Comparison of ENCODE assay signal across 21 mouse cellular contexts in the genomic region with DNA sequence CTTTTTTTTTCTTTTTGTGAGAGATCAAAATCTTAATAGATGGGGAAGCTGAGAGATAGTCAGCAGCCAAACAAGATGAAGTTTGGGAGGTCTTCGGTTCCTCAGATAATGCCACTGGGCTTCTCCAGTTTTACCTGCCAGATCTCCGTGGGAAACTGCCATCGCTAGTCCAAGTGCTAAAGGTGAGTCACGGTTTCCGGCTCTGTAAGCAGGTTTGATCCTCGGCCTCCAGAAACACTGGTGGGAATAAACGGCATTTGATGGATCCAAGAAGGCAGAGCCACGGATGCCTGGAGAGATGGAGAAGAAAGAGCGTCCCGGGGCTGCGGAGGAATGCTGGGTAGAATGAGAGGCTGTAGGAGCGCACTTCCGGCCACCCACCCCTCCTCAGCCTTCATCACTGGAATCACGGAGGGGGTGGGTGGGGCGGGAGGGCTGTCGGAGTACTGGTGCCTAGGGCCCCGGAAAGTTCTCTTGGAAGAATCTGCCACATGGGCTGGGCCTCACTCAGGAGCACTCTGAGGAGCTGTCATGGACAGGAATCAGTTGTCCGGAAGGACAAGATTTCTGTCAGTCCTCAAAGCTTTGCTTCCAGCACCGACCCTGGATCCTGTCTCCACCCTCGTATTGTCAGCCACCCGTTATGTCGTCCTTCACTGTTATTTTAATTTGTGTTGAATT. TPM values are rescaled to one million over a fixed set of nuclear protein-coding genes. Genes with fewer than 3 reads are reported as not detected.
DNase-seq lines count a peak whose midpoint lies in the region; ATAC-seq and TF ChIP-seq lines count a peak whose summit lies in the region.
"Had no signal": no experiment of that assay in that cellular context is flagged by ENCODE, and none has a peak within 500 bp of the region (broad histone marks: within the 10 kb centered on the region; RNA-seq: fewer than 3 reads in every experiment).

No protein-coding gene starts in this region.

- peak overlapping the region; percentile 29; the same call in 1 of the 2 replicates for H3K4me2 ChIP-seq in lung, embryonic 16.5 days (ENCODE audit: low read depth, low read length)
- H3K4me2 ChIP-seq: embryonic facial prominence, embryonic 13.5 days; forebrain, embryonic 12.5 days; hindbrain, embryonic 12.5 days had no signal

- peak; percentile 47 to 57 for DNase-seq in cerebellum, adult 18-20 months
- DNase-seq in cerebellum, adult 8-10 months, result no peak
- DNase-seq in lung, adult 18-20 months, result no peak
- peak; percentile 19 for DNase-seq in lung, postnatal 14 days
- no peak for DNase-seq in left cerebral cortex, adult 11 months (ENCODE audit: low spot score)
- DNase-seq: adrenal gland, postnatal 14 days; B cell, adult 2 months; cerebellum, adult 9-11 months; gastrocnemius, postnatal 10 days; heart, adult 18-20 months; heart, postnatal 10 days; heart, postnatal 4 days had no signal

- no peaks in the 10 kb centered on the region for H3K4me1 ChIP-seq in lung, embryonic 16.5 days (replicated peaks; ENCODE audit: control insufficient read depth, insufficient read depth, low read length)
- peaks cover 2% of the 10 kb centered on the region for H3K4me1 ChIP-seq in ES-Bruce4 (ENCODE audit: control insufficient read depth, insufficient read depth, low read length)
- H3K4me1 ChIP-seq: embryonic facial prominence, embryonic 13.5 days had no signal

- peak; percentile 58 for ATAC-seq in lung, embryonic 16.5 days (ENCODE audit: low read depth)
- ATAC-seq: activated CD4-positive, CD25-positive, alpha-beta regulatory T cell, adult 4 months; forebrain, embryonic 16.5 days; hindbrain, embryonic 16.5 days had no signal

- no peaks in the 10 kb centered on the region for H3K36me3 ChIP-seq in lung, embryonic 16.5 days (ENCODE audit: control insufficient read depth, insufficient read depth, low read length)
- no peaks in the 10 kb centered on the region for H3K36me3 ChIP-seq in ES-Bruce4 (ENCODE audit: control insufficient read depth, insufficient read depth, low read length, poor library complexity, severe bottlenecking)
- H3K36me3 ChIP-seq: embryonic facial prominence, embryonic 13.5 days; forebrain, embryonic 12.5 days; heart, embryonic 10.5 days; hindbrain, embryonic 12.5 days had no signal

- no peak for TF ChIP-seq EP300 in ES-Bruce4 (IDR thresholded peaks at IDR 0.05; ENCODE audit: insufficient read depth, low read depth, low read length)

- no peaks in the 10 kb centered on the region for H3K9me3 ChIP-seq in lung, embryonic 16.5 days (ENCODE audit: control insufficient read depth, low read length)
- no peaks in the 10 kb centered on the region for H3K9me3 ChIP-seq in ES-Bruce4 (replicated peaks; ENCODE audit: control insufficient read depth, insufficient read depth, low read length, poor library complexity, severe bottlenecking)
- H3K9me3 ChIP-seq: forebrain, embryonic 12.5 days; heart, embryonic 10.5 days; hindbrain, embryonic 12.5 days had no signal

- no peak overlapping the region for H3K27ac ChIP-seq in lung, embryonic 16.5 days (ENCODE audit: low read length)
- no peak overlapping the region for H3K27ac ChIP-seq in ES-Bruce4 (ENCODE audit: insufficient read depth, low read length)
- H3K27ac ChIP-seq: embryonic facial prominence, embryonic 13.5 days; forebrain, embryonic 12.5 days; heart, embryonic 10.5 days; hindbrain, embryonic 12.5 days had no signal

- no peaks in the 10 kb centered on the region for H3K27me3 ChIP-seq in lung, embryonic 16.5 days (ENCODE audit: control insufficient read depth, insufficient read depth, low read depth, low read length)
- no peaks in the 10 kb centered on the region for H3K27me3 ChIP-seq in ES-Bruce4 (ENCODE audit: control insufficient read depth, insufficient read depth, low read length, poor library complexity, severe bottlenecking)
- H3K27me3 ChIP-seq: embryonic facial prominence, embryonic 13.5 days; forebrain, embryonic 12.5 days; hindbrain, embryonic 12.5 days had no signal

- 70% methylated on average over 22 of the region's 22 CpGs for WGBS in lung, embryonic 16.5 days

- H3K9ac ChIP-seq in lung, embryonic 16.5 days (ENCODE audit: low read length), result no peak overlapping the region
- 0 out of 2 replicates have a peak overlapping the region, but pooled peaks have one; percentile 24 for H3K9ac ChIP-seq in ES-Bruce4 (ENCODE audit: low read depth, poor library complexity, severe bottlenecking)
- H3K9ac ChIP-seq: embryonic facial prominence, embryonic 13.5 days; forebrain, embryonic 12.5 days; hindbrain, embryonic 12.5 days had no signal

- TF ChIP-seq POLR2A in ES-Bruce4 (IDR thresholded peaks at IDR 0.05; ENCODE audit: insufficient read depth, low read length), result no peak

- H3K4me3 ChIP-seq in lung, embryonic 16.5 days (ENCODE audit: low read length), result no peak overlapping the region
- 0 out of 2 replicates have a peak overlapping the region, but pooled peaks have one; percentile 18 for H3K4me3 ChIP-seq in ES-Bruce4 (ENCODE audit: low read depth, low read length)
- H3K4me3 ChIP-seq: embryonic facial prominence, embryonic 13.5 days; forebrain, embryonic 12.5 days; heart, embryonic 10.5 days; hindbrain, embryonic 12.5 days had no signal

- no peak for TF ChIP-seq CTCF in ES-Bruce4 (IDR thresholded peaks at IDR 0.05; ENCODE audit: low read depth, low read length)

RNA-seq across cellular contexts. Expression of a gene that starts 58.6 kb away (rescaled TPM):
- polyA plus RNA-seq in lung, embryonic 16.5 days (2015; fragmentation: Nextera tagmentation; extraction: Ambion mirVana), result 415 and 452 TPM in 2 replicates
- polyA plus RNA-seq in ES-Bruce4 (2011; ENCODE audit: insufficient read depth, insufficient read length, low read depth, missing spikeins), result 212 and 245 TPM in 2 replicates

Comparison
In these comparisons a context has a peak if more than half of its experiments do, and no peak if none do; other contexts are left out.
1. DNase-seq: peak in cerebellum, adult 18-20 months (2 of 2) and lung, postnatal 14 days (single experiment); none in cerebellum, adult 8-10 months (single experiment), lung, adult 18-20 months (0 of 2) and left cerebral cortex, adult 11 months (single experiment).